Mouse (Mus musculus) lung, postnatal 25 days (tissue): ENCODE measurements at regions not wholly inside any gene's neighbourhood (a gene's known extent, or its start where the extent isn't known, plus 50 kb on each side); places are given as distances from the start of the nearest gene placed in this dataset.

ENCODE experiments used
- DNase-seq: peaks from one replicate; pipeline ENCODE4 v3.0.0; 2022; ENCODE audit warnings: low spot score

GRCm38 (mm10) chr17:45790959-45791520, 57.4 kb upstream of the 1600014C23Rik start:
- DNase-seq: no peak

- no peak for DNase-seq
Observed at GRCm38 (mm10) chr17:45789777-45790176, 56.1 kb upstream of the 1600014C23Rik start.

- no peak for DNase-seq
Observed at GRCm38 (mm10) chr17:45784905-45785304, 51.3 kb upstream of the 1600014C23Rik start.

DNA sequence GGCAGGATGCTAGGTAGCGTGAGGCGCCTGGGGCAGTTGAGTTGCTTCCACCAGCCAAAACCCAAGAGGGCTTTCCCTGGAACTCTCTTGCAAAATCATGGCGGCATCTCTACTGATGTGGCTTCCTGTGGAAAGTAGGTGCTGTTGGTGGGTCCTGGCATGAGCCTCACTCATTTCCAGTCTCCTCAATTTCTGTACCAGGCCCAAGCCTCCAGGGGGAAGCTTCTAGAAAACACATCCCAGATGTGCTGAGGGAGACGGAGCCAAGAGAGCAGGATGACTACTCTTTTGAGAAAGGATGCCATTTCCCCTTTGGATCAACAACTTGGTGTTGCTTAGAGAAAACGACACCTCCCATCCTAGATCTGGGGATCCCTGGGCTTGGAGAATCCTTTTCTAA, 50.9 kb upstream of the 1600014C23Rik start:
- no peak for DNase-seq
